Mouse (Mus musculus): ENCODE data around the gene Rhod. TPM values are rescaled to one million over a fixed set of nuclear protein-coding genes. Genes with fewer than 3 reads are reported as not detected.
A peak's percentile ranks its signal among the peaks of the same experiment; 100 is the strongest.

Gene Rhod
- polyA plus RNA-seq, 1 experiment from 2014 or later: 19.5 TPM

- H3K4me3 ChIP-seq: no peak overlapping the region
- WGBS: 9% methylated on average over 3 of the region's 3 CpGs
- peaks cover 32% of the 10 kb centered on the region for H3K27me3 ChIP-seq (ENCODE audit: insufficient read depth, poor library complexity, severe bottlenecking)
- peaks cover 42% of the 10 kb centered on the region for H3K4me1 ChIP-seq (replicated peaks)
- peak; percentile 75 for DNase-seq (ENCODE audit: low spot score)
- no peaks in the 10 kb centered on the region for H3K36me3 ChIP-seq
- 0 out of 2 replicates have a peak, but pooled peaks cover 3% of the 10 kb centered on the region for H3K9me3 ChIP-seq
- peak overlapping the region; percentile 66; the same call in 1 of the 2 replicates for H3K27ac ChIP-seq
Observed at GRCm38 (mm10) chr19:4442408-4442807, 3.2 kb upstream of the Rhod start.

GRCm38 (mm10) chr19:4441621-4442161, 2.5 kb upstream of the Rhod start:
- Histone ChIP-seq H3K4me3 (no peak overlapping the region), H3K27me3 (ENCODE audit: insufficient read depth, poor library complexity, severe bottlenecking) (peaks cover 32% of the 10 kb centered on the region), H3K9me3 (0 out of 2 replicates have a peak, but pooled peaks cover 3% of the 10 kb centered on the region), H3K27ac (peak overlapping the region; percentile 66), H3K4me1 (replicated peaks) (peaks cover 42% of the 10 kb centered on the region), H3K36me3 (no peaks in the 10 kb centered on the region)
- WGBS: 32% methylated on average over 10 of the region's 10 CpGs
- DNase-seq (ENCODE audit: low spot score): peak; percentile 49

GRCm38 (mm10) chr19:4441090-4441591, 1.9 kb upstream of the Rhod start:
- peak; percentile 61 for DNase-seq (ENCODE audit: low spot score)
- H3K4me1 ChIP-seq (replicated peaks): peaks cover 42% of the 10 kb centered on the region
- peaks cover 32% of the 10 kb centered on the region for H3K27me3 ChIP-seq (ENCODE audit: insufficient read depth, poor library complexity, severe bottlenecking)
- no peaks in the 10 kb centered on the region for H3K36me3 ChIP-seq
- WGBS: 24% methylated on average over 6 of the region's 6 CpGs
- no peak overlapping the region for H3K4me3 ChIP-seq
- H3K9me3 ChIP-seq: 0 out of 2 replicates have a peak, but pooled peaks cover 3% of the 10 kb centered on the region
- 0 out of 2 replicates have a peak overlapping the region, but pooled peaks have one; percentile 66 for H3K27ac ChIP-seq

GRCm38 (mm10) chr19:4440222-4440621, 990 bp upstream of the Rhod start:
- Histone ChIP-seq H3K4me3 (no peak overlapping the region), H3K27ac (no peak overlapping the region), H3K9me3 (0 out of 2 replicates have a peak, but pooled peaks cover 6% of the 10 kb centered on the region), H3K36me3 (no peaks in the 10 kb centered on the region), H3K4me1 (replicated peaks) (peaks cover 42% of the 10 kb centered on the region), H3K27me3 (ENCODE audit: insufficient read depth, poor library complexity, severe bottlenecking) (peaks cover 32% of the 10 kb centered on the region)
- no peak for DNase-seq (ENCODE audit: low spot score)
- 11% methylated on average over 8 of the region's 8 CpGs for WGBS

- peak overlapping the region; percentile 78 for H3K4me3 ChIP-seq
- H3K36me3 ChIP-seq: no peaks in the 10 kb centered on the region
- peak overlapping the region; percentile 85 for H3K27ac ChIP-seq
- no peak for DNase-seq (ENCODE audit: low spot score)
- H3K9me3 ChIP-seq: 0 out of 2 replicates have a peak, but pooled peaks cover 7% of the 10 kb centered on the region
- H3K4me1 ChIP-seq (replicated peaks): peaks cover 42% of the 10 kb centered on the region
- WGBS: 8% methylated on average over 8 of the region's 8 CpGs
- H3K27me3 ChIP-seq (ENCODE audit: insufficient read depth, poor library complexity, severe bottlenecking): peaks cover 32% of the 10 kb centered on the region
Observed at GRCm38 (mm10) chr19:4438791-4439160, 456 bp downstream of the Rhod start.

- Histone ChIP-seq H3K4me1 (replicated peaks) (peaks cover 42% of the 10 kb centered on the region), H3K27me3 (ENCODE audit: insufficient read depth, poor library complexity, severe bottlenecking) (peaks cover 32% of the 10 kb centered on the region), H3K36me3 (no peaks in the 10 kb centered on the region), H3K4me3 (peak overlapping the region; percentile 78; the same call in 1 of the 2 replicates), H3K9me3 (0 out of 2 replicates have a peak, but pooled peaks cover 7% of the 10 kb centered on the region), H3K27ac (no peak overlapping the region)
- DNase-seq (ENCODE audit: low spot score): no peak
- 78% methylated on average over 6 of the region's 6 CpGs for WGBS
Observed at GRCm38 (mm10) chr19:4437886-4438285, 1.3 kb downstream of the Rhod start.

GRCm38 (mm10) chr19:4436254-4436653, 3.0 kb downstream of the Rhod start:
- H3K4me1 ChIP-seq (replicated peaks): peaks cover 30% of the 10 kb centered on the region
- DNase-seq (ENCODE audit: low spot score): no peak
- no peaks in the 10 kb centered on the region for H3K36me3 ChIP-seq
- WGBS: 93% methylated on average over 3 of the region's 3 CpGs
- no peak overlapping the region for H3K27ac ChIP-seq
- peaks cover 32% of the 10 kb centered on the region for H3K27me3 ChIP-seq (ENCODE audit: insufficient read depth, poor library complexity, severe bottlenecking)
- no peak overlapping the region for H3K4me3 ChIP-seq
- H3K9me3 ChIP-seq: 0 out of 2 replicates have a peak, but pooled peaks cover 7% of the 10 kb centered on the region

- Histone ChIP-seq H3K4me3 (no peak overlapping the region), H3K27ac (no peak overlapping the region), H3K9me3 (0 out of 2 replicates have a peak, but pooled peaks cover 7% of the 10 kb centered on the region), H3K36me3 (no peaks in the 10 kb centered on the region), H3K4me1 (replicated peaks) (peaks cover 18% of the 10 kb centered on the region), H3K27me3 (ENCODE audit: insufficient read depth, poor library complexity, severe bottlenecking) (peaks cover 21% of the 10 kb centered on the region)
- DNase-seq (ENCODE audit: low spot score): no peak
- WGBS: 91% methylated on average over 1 of the region's 1 CpGs
Observed at GRCm38 (mm10) chr19:4434999-4435398, 4.2 kb downstream of the Rhod start.

GRCm38 (mm10) chr19:4433756-4434155, 5.5 kb downstream of the Rhod start:
- 72% methylated on average over 1 of the region's 1 CpGs for WGBS
- H3K9me3 ChIP-seq: 0 out of 2 replicates have a peak, but pooled peaks cover 5% of the 10 kb centered on the region
- peaks cover 6% of the 10 kb centered on the region for H3K4me1 ChIP-seq (replicated peaks)
- no peak overlapping the region for H3K27ac ChIP-seq
- no peak for DNase-seq (ENCODE audit: low spot score)
- peaks cover 8% of the 10 kb centered on the region for H3K27me3 ChIP-seq (ENCODE audit: insufficient read depth, poor library complexity, severe bottlenecking)
- no peak overlapping the region for H3K4me3 ChIP-seq
- no peaks in the 10 kb centered on the region for H3K36me3 ChIP-seq

GRCm38 (mm10) chr19:4430091-4430620, 9.1 kb downstream of the Rhod start:
- Histone ChIP-seq H3K27ac (no peak overlapping the region), H3K4me1 (replicated peaks) (no peaks in the 10 kb centered on the region), H3K9me3 (0 out of 2 replicates have a peak, but pooled peaks cover under 1% of the 10 kb centered on the region), H3K4me3 (no peak overlapping the region), H3K36me3 (peaks cover 15% of the 10 kb centered on the region), H3K27me3 (ENCODE audit: insufficient read depth, poor library complexity, severe bottlenecking) (no peaks in the 10 kb centered on the region)
- no peak for DNase-seq (ENCODE audit: low spot score)
- whole genome bisulfite sequencing: 93% methylated on average over 4 of the region's 4 CpGs

GRCm38 (mm10) chr19:4425610-4426366, 13.4 kb downstream of the Rhod start:
- DNase-seq (ENCODE audit: low spot score): peak; percentile 38
- Histone ChIP-seq H3K4me1 (replicated peaks) (no peaks in the 10 kb centered on the region), H3K27ac (no peak overlapping the region), H3K9me3 (no peaks in the 10 kb centered on the region), H3K27me3 (ENCODE audit: insufficient read depth, poor library complexity, severe bottlenecking) (no peaks in the 10 kb centered on the region), H3K4me3 (no peak overlapping the region), H3K36me3 (peaks cover 21% of the 10 kb centered on the region)
- WGBS: 77% methylated on average over 19 of the region's 19 CpGs

GRCm38 (mm10) chr19:4423021-4423420, 16.2 kb downstream of the Rhod start:
- no peaks in the 10 kb centered on the region for H3K9me3 ChIP-seq
- H3K4me3 ChIP-seq: no peak overlapping the region
- DNase-seq (ENCODE audit: low spot score): no peak
- 77% methylated on average over 3 of the region's 3 CpGs for WGBS
- H3K27me3 ChIP-seq (ENCODE audit: insufficient read depth, poor library complexity, severe bottlenecking): no peaks in the 10 kb centered on the region
- no peaks in the 10 kb centered on the region for H3K4me1 ChIP-seq (replicated peaks)
- H3K27ac ChIP-seq: no peak overlapping the region
- peaks cover 21% of the 10 kb centered on the region for H3K36me3 ChIP-seq

- H3K27ac ChIP-seq: no peak overlapping the region
- H3K9me3 ChIP-seq: no peaks in the 10 kb centered on the region
- peaks cover 21% of the 10 kb centered on the region for H3K36me3 ChIP-seq
- H3K4me1 ChIP-seq (replicated peaks): no peaks in the 10 kb centered on the region
- DNase-seq (ENCODE audit: low spot score): no peak
- 95% methylated on average over 3 of the region's 3 CpGs for WGBS
- H3K4me3 ChIP-seq: no peak overlapping the region
- H3K27me3 ChIP-seq (ENCODE audit: insufficient read depth, poor library complexity, severe bottlenecking): no peaks in the 10 kb centered on the region
Observed at GRCm38 (mm10) chr19:4422581-4422980, 16.7 kb downstream of the Rhod start.
